Mouse (Mus musculus) small intestine, adult 2 months (tissue): Measurements from ENCODE around the gene Plin5.

Experiments
- CTCF ChIP-seq: fragments of 200-500 bp; IDR thresholded peaks from 2 replicates; pipeline ENCODE4 v1.5.1; 2012; ENCODE audit warnings: low read depth, mild to moderate bottlenecking, control low read depth, inconsistent platforms, low read length, moderate library complexity, mixed read lengths; ENCODE audit not compliant: insufficient replicate concordance, insufficient read length; ENCODE audit errors: extremely low read depth
- POLR2A ChIP-seq: fragments of 200-500 bp; IDR thresholded peaks from 2 replicates; pipeline ENCODE4 v1.6.1; 2012; ENCODE audit warnings: low read depth, mild to moderate bottlenecking, control low read depth, inconsistent platforms, low read length, moderate library complexity

GRCm38 (mm10) chr17:56098711-56099572 lies 18.5 kb downstream of the Plin5 start:
- TF ChIP-seq POLR2A (no peak), CTCF (no peak)
